Mouse (Mus musculus) MEL (cell line): ENCODE measurements around the gene Cdc73. TPM values are rescaled to one million over a fixed set of nuclear protein-coding genes. Genes with fewer than 3 reads are reported as not detected.

Source experiments
- DNase-seq: peaks from one replicate; pipeline ENCODE4 v3.0.0; 2011; ENCODE audit warnings: low read depth, low spot score
- H3K27ac ChIP-seq: 2 replicates; pipeline ENCODE4 v1.5.1; 2012; ENCODE audit warnings: low read depth, mild to moderate bottlenecking, control low read depth, low read length, moderate library complexity; ENCODE audit not compliant: control insufficient read depth
- H3K27me3 ChIP-seq, 2 experiments: fragments of 150-350 bp in 1 of 2; sonication (generic) in 1 of 2; 2 replicates each; pipeline ENCODE4 v1.6.1; 2012; ENCODE audit warnings: low read length in 2 of 2, mild to moderate bottlenecking in 2 of 2, improper control_type of control experiment in 1 of 2, moderate library complexity in 1 of 2; ENCODE audit not compliant: insufficient read depth in 2 of 2, control insufficient read depth in 1 of 2
- H3K36me3 ChIP-seq, 2 experiments: 2 replicates each; pipeline ENCODE4 v1.6.1; 2012 to 2014; ENCODE audit warnings: low read length in 2 of 2, improper control_type of control experiment in 1 of 2, inconsistent platforms in 1 of 2, mild to moderate bottlenecking in 1 of 2; ENCODE audit not compliant: insufficient read depth in 2 of 2, control insufficient read depth in 1 of 2
- H3K4me1 ChIP-seq, 2 experiments: fragments of 150-350 bp in 1 of 2; sonication (generic) in 1 of 2; 2 replicates each; pipeline ENCODE4 v1.6.1; 2012; ENCODE audit warnings: low read length in 2 of 2, improper control_type of control experiment in 1 of 2, mild to moderate bottlenecking in 1 of 2; ENCODE audit not compliant: insufficient read depth in 2 of 2, control insufficient read depth in 1 of 2
- H3K4me3 ChIP-seq, 2 experiments: fragments of 150-350 bp in 1 of 2; sonication (generic) in 1 of 2; 2 replicates each; pipeline ENCODE4 v1.5.1; 2012; ENCODE audit warnings: low read depth in 2 of 2, low read length in 2 of 2, mild to moderate bottlenecking in 2 of 2, moderate library complexity in 2 of 2, control low read depth in 1 of 2, improper control_type of control experiment in 1 of 2; ENCODE audit not compliant: control insufficient read depth in 1 of 2, insufficient read depth in 1 of 2
- H3K79me2 ChIP-seq: 2 replicates; pipeline ENCODE4 v1.6.1; 2012; ENCODE audit warnings: mild to moderate bottlenecking, low read length, moderate library complexity; ENCODE audit not compliant: control insufficient read depth, poor library complexity, insufficient read depth
- H3K9ac ChIP-seq: 2 replicates; pipeline ENCODE4 v1.6.1; 2012; ENCODE audit warnings: low read depth, mild to moderate bottlenecking, control low read depth, low read length, moderate library complexity; ENCODE audit not compliant: control insufficient read depth, poor library complexity, severe bottlenecking
- H3K9me3 ChIP-seq: fragments of 150-350 bp; sonication (generic); replicated peaks from 2 replicates; pipeline ENCODE4 v1.6.1; 2012; ENCODE audit warnings: mild to moderate bottlenecking, low read length, improper control_type of control experiment, moderate library complexity; ENCODE audit not compliant: insufficient read depth
- CHD1 ChIP-seq: IDR thresholded peaks from 2 replicates; pipeline ENCODE4 v1.6.1; 2012; ENCODE audit warnings: low read depth, mild to moderate bottlenecking, inconsistent platforms, low read length, improper control_type of control experiment
- CTCF ChIP-seq, 3 experiments: IDR thresholded peaks in 2 of 3; conservative IDR thresholded peaks in 1 of 3; 2 replicates each; pipeline ENCODE4 v1.5.1; 2011 to 2012; ENCODE audit warnings: low read length in 3 of 3, low read depth in 2 of 3, mild to moderate bottlenecking in 2 of 3, improper control_type of control experiment in 1 of 3, inconsistent platforms in 1 of 3, mixed read lengths in 1 of 3, moderate library complexity in 1 of 3; ENCODE audit not compliant: control insufficient read depth in 1 of 3, insufficient read depth in 1 of 3, poor library complexity in 1 of 3, severe bottlenecking in 1 of 3
- EP300 ChIP-seq, 2 experiments: IDR thresholded peaks; 2 replicates each; pipeline ENCODE4 v1.6.1; 2011; ENCODE audit warnings: improper control_type of control experiment in 2 of 2, low read length in 2 of 2, low read depth in 1 of 2, mild to moderate bottlenecking in 1 of 2
- GABPA ChIP-seq: IDR thresholded peaks from 2 replicates; pipeline ENCODE4 v1.6.1; 2012; ENCODE audit warnings: low read depth, mild to moderate bottlenecking, inconsistent platforms, low read length, improper control_type of control experiment, moderate library complexity
- HCFC1 ChIP-seq: IDR thresholded peaks from 2 replicates; pipeline ENCODE4 v1.6.1; 2012; ENCODE audit warnings: low read depth, mild to moderate bottlenecking, inconsistent platforms, low read length, improper control_type of control experiment, moderate library complexity
- KAT2A ChIP-seq: conservative IDR thresholded peaks from 2 replicates; pipeline ENCODE4 v1.6.1; 2012; ENCODE audit warnings: low read depth, low read length, improper control_type of control experiment, inconsistent platforms
- MAFK ChIP-seq: IDR thresholded peaks from 2 replicates; pipeline ENCODE4 v1.6.1; 2011; ENCODE audit warnings: low read depth, mild to moderate bottlenecking, low read length, improper control_type of control experiment, borderline replicate concordance
- MAX ChIP-seq: IDR thresholded peaks from 2 replicates; pipeline ENCODE4 v1.6.1; 2011; ENCODE audit warnings: low read length, improper control_type of control experiment
- MXI1 ChIP-seq: IDR thresholded peaks from 2 replicates; pipeline ENCODE4 v1.6.1; 2011; ENCODE audit warnings: mild to moderate bottlenecking, low read depth, low read length, improper control_type of control experiment
- MYB ChIP-seq: IDR thresholded peaks from 2 replicates; pipeline ENCODE4 v1.6.1; 2011; ENCODE audit warnings: mild to moderate bottlenecking, low read depth, low read length, improper control_type of control experiment
- MYC ChIP-seq: IDR thresholded peaks from 2 replicates; pipeline ENCODE4 v1.6.1; 2011; ENCODE audit warnings: low read depth, mild to moderate bottlenecking, low read length, improper control_type of control experiment, moderate library complexity
- NELFE ChIP-seq: IDR thresholded peaks from 2 replicates; pipeline ENCODE4 v1.6.1; 2011; ENCODE audit warnings: low read depth, low read length, improper control_type of control experiment
- POLR2A ChIP-seq, 2 experiments: IDR thresholded peaks; 2 replicates each; pipeline ENCODE4 v1.6.1; 2011 to 2012; ENCODE audit warnings: low read length in 2 of 2, mild to moderate bottlenecking in 2 of 2, control low read depth in 1 of 2, improper control_type of control experiment in 1 of 2, low read depth in 1 of 2, moderate library complexity in 1 of 2; ENCODE audit not compliant: control insufficient read depth in 1 of 2, insufficient read depth in 1 of 2, poor library complexity in 1 of 2
- POLR2AphosphoS2 ChIP-seq: IDR thresholded peaks from 2 replicates; pipeline ENCODE4 v1.6.1; 2011; ENCODE audit warnings: low read length, improper control_type of control experiment
- POLR2AphosphoS5 ChIP-seq: IDR thresholded peaks from 2 replicates; pipeline ENCODE4 v1.6.1; 2012; ENCODE audit warnings: low read depth, borderline replicate concordance, mild to moderate bottlenecking, inconsistent platforms, low read length, moderate library complexity, mixed read lengths
- RAD21 ChIP-seq: IDR thresholded peaks from 2 replicates; pipeline ENCODE4 v1.6.1; 2011; ENCODE audit warnings: mild to moderate bottlenecking, low read depth, low read length, improper control_type of control experiment
- SMC3 ChIP-seq: IDR thresholded peaks from 2 replicates; pipeline ENCODE4 v1.6.1; 2011; ENCODE audit warnings: low read depth, low read length, improper control_type of control experiment
- TAL1 ChIP-seq: IDR thresholded peaks from 2 replicates; pipeline ENCODE4 v1.6.1; 2012; ENCODE audit warnings: mild to moderate bottlenecking, inconsistent platforms, low read length, moderate library complexity, mixed read lengths
- UBTF ChIP-seq: IDR thresholded peaks from 2 replicates; pipeline ENCODE4 v1.6.1; 2012; ENCODE audit warnings: low read depth, mild to moderate bottlenecking, inconsistent platforms, low read length, improper control_type of control experiment, moderate library complexity, borderline replicate concordance; ENCODE audit not compliant: insufficient read depth
- USF1 ChIP-seq: IDR thresholded peaks from 2 replicates; pipeline ENCODE4 v1.6.1; 2014; ENCODE audit warnings: low read depth, mild to moderate bottlenecking, inconsistent platforms, low read length, improper control_type of control experiment, moderate library complexity
- ZC3H11A ChIP-seq: IDR thresholded peaks from 2 replicates; pipeline ENCODE4 v1.6.1; 2012; ENCODE audit warnings: low read depth, mild to moderate bottlenecking, inconsistent platforms, low read length, improper control_type of control experiment
- ZMIZ1 ChIP-seq: IDR thresholded peaks from 2 replicates; pipeline ENCODE4 v1.6.1; 2012; ENCODE audit warnings: low read depth, mild to moderate bottlenecking, inconsistent platforms, low read length, improper control_type of control experiment, moderate library complexity
- ZNF384 ChIP-seq: IDR thresholded peaks from 2 replicates; pipeline ENCODE4 v1.6.1; 2012; ENCODE audit warnings: low read depth, mild to moderate bottlenecking, inconsistent platforms, low read length, improper control_type of control experiment
- polyA plus RNA-seq, 2 experiments: library from polyadenylated mRNA; stranded (reverse) in 1 of 2; unstranded in 1 of 2; fragments of >175 nt in 1 of 2; fragments of >200 nt in 1 of 2; gene quantifications; 2 replicates each; pipeline versions ENCODE4 v1.2.1 to v1.2.4; 2012; ENCODE audit warnings: low replicate concordance in 2 of 2, low read depth in 1 of 2; ENCODE audit not compliant: insufficient read length in 2 of 2, insufficient read depth in 1 of 2, missing spikeins in 1 of 2
- total RNA-seq: library from RNA; depleted of rRNA; stranded (reverse); fragments of 300-350 nt; gene quantifications from 2 replicates; pipeline ENCODE4 v1.2.3, GENCODE M21; 2012

Cdc73 gene
- total and polyA plus RNA-seq, 3 experiments = 11.6 to 65.8 (median 55.2) TPM

DNA sequence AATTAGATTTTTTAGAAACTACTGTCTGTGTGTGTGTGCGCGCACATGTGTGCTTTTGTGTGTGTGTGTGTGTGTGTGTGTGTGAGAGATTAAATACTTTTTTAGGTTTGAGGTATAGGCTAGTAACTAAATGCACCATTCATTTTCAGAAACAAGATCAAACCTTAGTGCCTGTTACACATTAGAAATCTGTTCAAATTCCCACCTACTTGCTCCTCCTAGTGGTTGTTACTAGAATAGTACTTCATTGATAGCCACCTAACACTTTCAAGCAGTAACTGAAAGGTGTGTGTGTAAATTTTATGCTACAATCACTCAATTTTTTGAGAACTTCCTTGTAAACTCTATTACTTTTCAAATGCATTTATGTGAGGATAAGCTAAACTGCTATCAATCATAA is 58.5 kb downstream of the Cdc73 start:
- Histone ChIP-seq H3K9me3 (no peaks in the 10 kb centered on the region), H3K27ac (no peak overlapping the region), H3K4me1 (no peaks in the 10 kb centered on the region), H3K79me2 (no peaks in the 10 kb centered on the region), H3K27me3 (no peaks in the 10 kb centered on the region), H3K9ac (no peak overlapping the region), H3K36me3 (peaks cover 0 to 9% of the 10 kb centered on the region in 2 experiments; a peak in 2 of 4 replicates), H3K4me3 (no peak overlapping the region)
- peak; percentile 76 for DNase-seq
- TF ChIP-seq SMC3 (peak; percentile 74), EP300 (IDR thresholded peaks at IDR 0.05; ENCODE audit: low read depth in 1 of 2, low read length in 2 of 2) (no peak), RAD21 (peak; percentile 77), GABPA (no peak), ZC3H11A (peak; percentile 57), MXI1 (no peak), MAFK (no peak), CTCF (IDR thresholded peaks at IDR 0.05 in 2 of 3, conservative IDR thresholded peaks at IDR 0.05 in 1 of 3; ENCODE audit: control insufficient read depth in 1 of 3, insufficient read depth in 1 of 3, low read depth in 2 of 3, low read length in 3 of 3, poor library complexity in 1 of 3, severe bottlenecking in 1 of 3) (peak in 2 of 3 experiments; percentile 60 to 73; a peak in 4 of 6 replicates), NELFE (no peak), UBTF (no peak), POLR2AphosphoS5 (no peak), MYB (no peak), ZNF384 (no peak), USF1 (no peak)

DNA sequence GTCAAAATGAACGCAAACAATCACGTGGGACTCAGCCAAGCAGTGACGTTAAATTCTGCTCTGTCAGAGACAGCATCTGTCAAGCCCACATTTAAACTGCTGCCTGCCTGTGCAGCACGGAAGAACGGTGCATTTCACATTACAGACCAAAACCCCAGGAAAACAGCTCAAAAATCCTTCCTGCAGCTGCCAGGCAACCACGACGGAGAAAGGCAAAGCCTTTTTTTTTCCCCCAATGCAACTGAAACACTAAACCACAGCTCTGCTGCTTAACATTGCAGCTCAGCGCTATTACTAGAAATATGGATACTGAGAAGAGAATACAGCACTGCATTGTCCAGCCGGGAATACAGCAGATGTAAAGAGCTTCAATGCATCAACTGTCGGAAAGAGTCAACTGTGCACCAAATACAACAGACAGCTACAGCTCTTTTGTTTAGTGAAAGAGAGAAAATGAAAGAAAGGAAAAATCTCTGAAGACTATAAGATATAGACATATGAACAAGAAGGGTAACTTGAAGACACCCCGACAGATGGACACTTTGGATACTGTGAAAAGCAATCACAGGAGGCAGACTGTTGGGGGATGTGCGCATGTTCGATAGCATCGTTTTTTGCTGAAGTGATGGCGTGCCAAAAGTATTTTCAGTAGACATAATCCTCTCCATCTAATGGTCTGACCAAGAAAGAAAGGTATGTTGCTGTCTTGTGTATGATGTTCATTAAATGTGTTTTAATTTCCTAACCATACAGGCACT is 61.9 kb downstream of the Cdc73 start, which contains the start of gene B3galt2:
TSS of gene B3galt2 (plus strand) at position 15 of the 758 bp plus-strand sequence.
- H3K27ac ChIP-seq = no peak within 1 kb of the TSS
- TF ChIP-seq MYC (no peak), POLR2AphosphoS5 (no peak), POLR2A (IDR thresholded peaks at IDR 0.05; ENCODE audit: control insufficient read depth in 1 of 2, insufficient read depth in 1 of 2, low read depth in 1 of 2, low read length in 2 of 2, poor library complexity in 1 of 2) (no peak), MAX (no peak), TAL1 (no peak), SMC3 (no peak), NELFE (no peak), EP300 (IDR thresholded peaks at IDR 0.05; ENCODE audit: low read depth in 1 of 2, low read length in 2 of 2) (no peak), POLR2AphosphoS2 (no peak), CHD1 (no peak), ZNF384 (no peak), RAD21 (no peak), KAT2A (no peak), ZMIZ1 (no peak), HCFC1 (no peak), MXI1 (no peak), GABPA (no peak)
- TF ChIP-seq, all 39 proteins: peak for 0
- H3K9me3 ChIP-seq = no peaks in the 10 kb centered on the region
- no peak within 1 kb of the TSS for H3K9ac ChIP-seq
- no peaks in the 10 kb centered on the region for H3K27me3 ChIP-seq
- DNase-seq = no peak
- H3K79me2 ChIP-seq = no peaks in the 10 kb centered on the region
- H3K4me3 ChIP-seq = no peak within 1 kb of the TSS
- H3K4me1 ChIP-seq = no peaks in the 10 kb centered on the region
- peaks cover 2 to 5% of the 10 kb centered on the region in 2 experiments; a peak in 3 of 4 replicates for H3K36me3 ChIP-seq
